Mouse (Mus musculus) limb, embryonic 12.5 days (tissue): ENCODE measurements around the gene Hax1. TPM values are rescaled to one million over a fixed set of nuclear protein-coding genes. Genes with fewer than 3 reads are reported as not detected.

Source experiments
- ATAC-seq: fragments of 200-750 bp; cut with Nextera tagmentation; 2 replicates; pipeline ENCODE4 v1.8.0; 2017; ENCODE audit warnings: low read depth, moderate TSS enrichment; ENCODE audit not compliant: insufficient number of reproducible peaks, insufficient read depth, low FRiP score, low TSS enrichment
- H3K27ac ChIP-seq: fragments of 300-500 bp; sonication (generic); 2 replicates; pipeline ENCODE4 v1.5.1; 2016; ENCODE audit warnings: mild to moderate bottlenecking, moderate library complexity
- H3K27me3 ChIP-seq: fragments of 300-500 bp; sonication (generic); 2 replicates; pipeline ENCODE4 v1.6.1; 2016; ENCODE audit warnings: mild to moderate bottlenecking, moderate library complexity
- H3K36me3 ChIP-seq: fragments of 300-500 bp; sonication (generic); 2 replicates; pipeline ENCODE4 v1.6.1; 2016; ENCODE audit warnings: mild to moderate bottlenecking, moderate library complexity
- H3K4me1 ChIP-seq: fragments of 300-500 bp; sonication (generic); replicated peaks from 2 replicates; pipeline ENCODE4 v1.6.1; 2016
- H3K4me2 ChIP-seq: fragments of 300-500 bp; sonication (generic); 2 replicates; pipeline ENCODE4 v1.6.1; 2016; ENCODE audit warnings: mild to moderate bottlenecking, moderate library complexity
- H3K4me3 ChIP-seq: fragments of 300-500 bp; sonication (generic); replicated peaks from 2 replicates; pipeline ENCODE4 v1.5.1; 2016; ENCODE audit warnings: mild to moderate bottlenecking
- H3K9ac ChIP-seq: fragments of 300-500 bp; sonication (generic); replicated peaks from 2 replicates; pipeline ENCODE4 v1.6.1; 2016; ENCODE audit warnings: mild to moderate bottlenecking, moderate library complexity
- H3K9me3 ChIP-seq: fragments of 300-500 bp; sonication (generic); 2 replicates; pipeline ENCODE4 v1.6.1; 2016; ENCODE audit warnings: mild to moderate bottlenecking, moderate library complexity
- WGBS: fragments of 180-500 bp; shearing (Covaris S2); methylation state at CpG from one replicate; pipeline ENCODE4 v1.1.7; 2016; 5-methylcytosine and 5-hydroxymethylcytosine counted together
- polyA plus RNA-seq: library from polyadenylated mRNA; unstranded; fragments of >200 nt; fragmentation: Nextera tagmentation; extraction: Ambion mirVana; gene quantifications from 2 replicates; pipeline ENCODE4 v1.2.1, GENCODE M21; 2016

Gene Hax1
- polyA plus RNA-seq, result 201 and 202 TPM in 2 replicates

- no peaks in the 10 kb centered on the region for H3K27me3 ChIP-seq
- H3K4me2 ChIP-seq, result peak within 1 kb of the TSS; percentile 78
- H3K9me3 ChIP-seq, result no peaks in the 10 kb centered on the region
- ATAC-seq, result peak; percentile 90
- peaks cover 14% of the 10 kb centered on the region for H3K4me1 ChIP-seq
- peak within 1 kb of the TSS; percentile 76 for H3K4me3 ChIP-seq
- peaks cover 65% of the 10 kb centered on the region for H3K36me3 ChIP-seq
- peak within 1 kb of the TSS; percentile 98 for H3K27ac ChIP-seq
- peak within 1 kb of the TSS; percentile 81 for H3K9ac ChIP-seq
- WGBS, result under 1% methylated on average over 26 of the region's 26 CpGs
Measured at GRCm38 (mm10) chr3:89998612-89999054, at the start of gene Hax1. Gene Hax1, minus strand, starts transcription at chr3:89998780.

- Histone ChIP-seq H3K9ac (no peak overlapping the region), H3K27me3 (no peaks in the 10 kb centered on the region), H3K27ac (no peak overlapping the region), H3K9me3 (no peaks in the 10 kb centered on the region), H3K4me3 (no peak overlapping the region), H3K4me1 (no peaks in the 10 kb centered on the region), H3K4me2 (no peak overlapping the region), H3K36me3 (peaks cover 87% of the 10 kb centered on the region)
- ATAC-seq, result no peak
- WGBS, result 100% methylated on average over 1 of the region's 1 CpGs
Measured at GRCm38 (mm10) chr3:90036263-90036662, 37.7 kb upstream of the Hax1 start.

DNA sequence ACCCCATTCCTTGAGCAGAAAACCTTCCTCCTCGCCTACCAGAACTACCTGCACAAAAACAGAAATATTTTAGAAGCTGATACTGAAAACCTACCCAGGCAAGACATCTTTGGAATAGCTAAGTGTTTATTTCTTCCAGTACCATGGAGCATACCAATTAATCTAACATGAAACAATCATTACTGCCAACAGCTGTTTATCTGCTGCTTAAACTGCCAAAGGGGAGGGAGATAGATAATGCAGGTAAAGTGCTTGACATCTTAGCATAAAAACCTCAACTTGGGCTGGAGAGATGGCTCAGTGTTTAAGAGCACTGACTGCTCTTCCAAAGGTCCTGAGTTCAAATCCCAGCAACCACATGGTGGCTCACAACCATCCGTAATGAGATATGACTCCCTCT, 36.1 kb upstream of the Hax1 start:
- Histone ChIP-seq H3K9ac (no peak overlapping the region), H3K27ac (no peak overlapping the region), H3K27me3 (no peaks in the 10 kb centered on the region), H3K9me3 (no peaks in the 10 kb centered on the region), H3K36me3 (peaks cover 89% of the 10 kb centered on the region), H3K4me2 (no peak overlapping the region), H3K4me1 (no peaks in the 10 kb centered on the region), H3K4me3 (no peak overlapping the region)
- ATAC-seq, result no peak
- 89% methylated on average over 2 of the region's 2 CpGs for WGBS

GRCm38 (mm10) chr3:90016626-90017025, 18.0 kb upstream of the Hax1 start:
- WGBS, result 95% methylated on average over 4 of the region's 4 CpGs
- Histone ChIP-seq H3K27me3 (no peaks in the 10 kb centered on the region), H3K4me1 (no peaks in the 10 kb centered on the region), H3K9me3 (no peaks in the 10 kb centered on the region), H3K27ac (no peak overlapping the region), H3K4me3 (no peak overlapping the region), H3K4me2 (no peak overlapping the region), H3K36me3 (peaks cover 99% of the 10 kb centered on the region), H3K9ac (no peak overlapping the region)
- ATAC-seq, result no peak

DNA sequence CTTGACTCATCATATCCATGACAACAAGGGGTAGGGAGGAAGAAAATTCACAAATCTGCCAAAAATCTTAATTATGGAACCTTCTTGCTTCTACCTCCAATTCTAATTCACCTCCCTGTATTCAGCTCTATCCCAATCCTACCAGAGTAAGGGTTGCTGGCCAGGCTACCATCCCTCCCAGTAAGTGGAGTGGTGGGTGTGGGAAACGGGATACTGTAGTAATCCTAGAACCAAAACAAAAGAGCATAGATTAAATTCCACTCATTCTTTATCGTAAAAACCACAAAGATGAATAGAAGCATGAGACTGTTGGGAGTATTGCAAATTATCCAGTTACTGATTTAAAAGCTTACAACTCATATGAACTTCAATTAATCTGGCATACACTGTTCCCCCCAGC, 11.7 kb upstream of the Hax1 start:
- peaks cover 98% of the 10 kb centered on the region for H3K36me3 ChIP-seq
- no peaks in the 10 kb centered on the region for H3K9me3 ChIP-seq
- H3K4me3 ChIP-seq, result no peak overlapping the region
- no peak overlapping the region for H3K27ac ChIP-seq
- no peaks in the 10 kb centered on the region for H3K4me1 ChIP-seq
- 93% methylated on average over 2 of the region's 2 CpGs for WGBS
- no peak overlapping the region for H3K9ac ChIP-seq
- ATAC-seq, result no peak
- H3K4me2 ChIP-seq, result no peak overlapping the region
- no peaks in the 10 kb centered on the region for H3K27me3 ChIP-seq

DNA sequence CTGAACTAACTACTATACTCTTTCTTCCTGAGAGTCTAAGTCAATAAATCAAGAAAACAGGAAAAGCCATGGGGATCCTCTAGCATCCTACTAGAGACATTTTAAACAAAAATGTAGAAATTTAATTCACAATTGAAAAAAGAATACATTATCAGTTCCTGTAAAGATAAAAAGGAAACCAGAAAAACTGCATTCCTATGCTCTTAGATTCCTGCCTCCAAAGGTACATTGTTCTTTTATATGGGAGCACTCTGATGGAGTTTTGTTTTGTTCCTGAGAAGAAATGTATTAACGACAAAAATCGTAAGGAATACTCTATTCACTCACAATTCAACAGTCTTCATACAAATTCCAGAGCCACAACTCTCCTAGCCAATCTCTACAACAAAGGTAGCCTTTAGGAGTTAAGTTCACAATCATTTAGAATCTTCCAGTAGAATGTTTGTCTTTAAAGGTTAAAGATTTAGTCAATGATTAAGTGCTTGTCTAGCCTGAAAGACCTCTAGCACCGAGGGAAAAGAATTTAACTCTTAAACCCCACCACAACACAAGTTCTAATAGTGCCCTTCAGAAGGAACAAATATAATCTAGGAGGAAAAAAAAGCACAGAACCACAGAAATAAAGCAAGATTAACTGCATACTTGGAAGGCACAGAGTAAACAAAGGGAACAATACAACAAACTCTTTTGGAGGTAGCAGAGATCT, 5.7 kb upstream of the Hax1 start:
- H3K9me3 ChIP-seq, result no peaks in the 10 kb centered on the region
- WGBS, result 46% methylated on average over 3 of the region's 3 CpGs

GRCm38 (mm10) chr3:89999830-90000229, 1.2 kb upstream of the Hax1 start:
- Histone ChIP-seq H3K27ac (peak overlapping the region; percentile 98), H3K9ac (peak overlapping the region; percentile 81; the same call in 1 of the 2 replicates), H3K4me1 (peaks cover 14% of the 10 kb centered on the region), H3K4me3 (0 out of 2 replicates have a peak overlapping the region, but pooled peaks have one; percentile 76), H3K36me3 (peaks cover 64% of the 10 kb centered on the region), H3K27me3 (no peaks in the 10 kb centered on the region), H3K9me3 (no peaks in the 10 kb centered on the region), H3K4me2 (peak overlapping the region; percentile 78)
- WGBS, result 81% methylated on average over 4 of the region's 4 CpGs
- ATAC-seq, result no peak

More for the DNA sequence above, 5.7 kb upstream of the Hax1 start:
- Histone ChIP-seq H3K36me3 (peaks cover 86% of the 10 kb centered on the region), H3K27me3 (no peaks in the 10 kb centered on the region), H3K4me3 (no peak overlapping the region), H3K27ac (no peak overlapping the region), H3K4me2 (no peak overlapping the region), H3K9ac (no peak overlapping the region), H3K4me1 (peaks cover 14% of the 10 kb centered on the region)
- no peak for ATAC-seq

DNA sequence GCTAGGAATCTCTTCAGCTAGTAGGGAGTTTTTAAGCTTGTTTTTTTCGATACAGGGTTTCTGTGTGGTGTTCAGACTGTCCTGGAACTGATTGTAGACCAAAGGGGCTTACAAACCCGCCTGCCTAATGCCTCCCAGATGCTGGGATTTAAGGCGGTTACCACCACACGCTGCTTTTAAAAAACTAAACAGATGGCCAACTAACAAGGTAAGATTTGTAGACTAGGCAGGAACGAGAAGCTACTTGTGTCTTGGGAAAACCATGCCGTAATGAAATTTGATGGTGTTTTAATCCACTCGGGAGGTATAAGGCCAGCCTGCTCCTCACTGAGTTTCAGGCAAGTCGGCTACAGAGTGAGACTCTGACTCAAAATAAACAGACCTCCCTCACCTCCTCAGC, 510 bp upstream of the Hax1 start:
- peak; percentile 83 for ATAC-seq
- Histone ChIP-seq H3K27me3 (no peaks in the 10 kb centered on the region), H3K9ac (peak overlapping the region; percentile 81), H3K4me3 (peak overlapping the region; percentile 76), H3K27ac (peak overlapping the region; percentile 98), H3K9me3 (no peaks in the 10 kb centered on the region), H3K4me2 (peak overlapping the region; percentile 78), H3K36me3 (peaks cover 64% of the 10 kb centered on the region), H3K4me1 (peaks cover 14% of the 10 kb centered on the region)
- WGBS, result 5% methylated on average over 8 of the region's 8 CpGs

DNA sequence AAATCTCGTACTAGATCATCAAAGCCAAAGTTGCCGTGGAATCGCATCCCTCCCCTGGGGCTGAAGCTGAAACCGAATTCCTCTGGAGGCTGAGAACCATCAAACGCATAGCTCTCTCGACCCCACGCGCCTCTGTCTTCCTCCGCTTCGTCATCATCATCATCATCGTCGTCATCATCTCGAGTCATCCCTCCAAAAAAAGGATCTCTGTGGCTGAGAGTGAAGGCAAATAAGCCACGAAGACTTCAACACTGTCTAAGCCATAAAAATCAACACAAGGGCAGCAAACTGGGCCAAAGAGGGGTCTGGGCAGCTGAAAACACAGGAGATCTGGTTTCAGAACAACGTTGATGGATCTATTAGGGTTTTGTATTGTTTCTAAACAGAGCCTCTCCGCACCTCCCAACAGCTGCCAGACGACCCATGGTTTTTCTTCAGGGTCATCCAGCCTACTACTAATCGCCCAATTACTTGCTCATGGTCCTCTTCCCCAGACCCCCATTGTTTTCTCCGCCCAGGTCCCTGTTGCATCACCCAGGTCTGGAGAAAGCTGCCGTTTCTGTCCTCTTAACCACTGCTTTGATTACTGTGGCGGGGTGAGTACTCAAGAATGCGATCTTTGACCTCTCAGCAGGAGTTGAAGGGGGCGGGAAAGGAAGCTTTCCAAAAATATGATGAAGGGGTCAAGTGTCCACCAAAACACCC, 637 bp downstream of the Hax1 start:
- no peaks in the 10 kb centered on the region for H3K9me3 ChIP-seq
- H3K27ac ChIP-seq, result peak overlapping the region; percentile 98
- WGBS, result 5% methylated on average over 23 of the region's 23 CpGs
- peak overlapping the region; percentile 78 for H3K4me2 ChIP-seq
- ATAC-seq, result peak; percentile 2; the same call in 1 of the 2 replicates
- H3K9ac ChIP-seq, result peak overlapping the region; percentile 81
- no peaks in the 10 kb centered on the region for H3K27me3 ChIP-seq
- H3K4me1 ChIP-seq, result peaks cover 14% of the 10 kb centered on the region
- peak overlapping the region; percentile 76 for H3K4me3 ChIP-seq
- H3K36me3 ChIP-seq, result peaks cover 63% of the 10 kb centered on the region

DNA sequence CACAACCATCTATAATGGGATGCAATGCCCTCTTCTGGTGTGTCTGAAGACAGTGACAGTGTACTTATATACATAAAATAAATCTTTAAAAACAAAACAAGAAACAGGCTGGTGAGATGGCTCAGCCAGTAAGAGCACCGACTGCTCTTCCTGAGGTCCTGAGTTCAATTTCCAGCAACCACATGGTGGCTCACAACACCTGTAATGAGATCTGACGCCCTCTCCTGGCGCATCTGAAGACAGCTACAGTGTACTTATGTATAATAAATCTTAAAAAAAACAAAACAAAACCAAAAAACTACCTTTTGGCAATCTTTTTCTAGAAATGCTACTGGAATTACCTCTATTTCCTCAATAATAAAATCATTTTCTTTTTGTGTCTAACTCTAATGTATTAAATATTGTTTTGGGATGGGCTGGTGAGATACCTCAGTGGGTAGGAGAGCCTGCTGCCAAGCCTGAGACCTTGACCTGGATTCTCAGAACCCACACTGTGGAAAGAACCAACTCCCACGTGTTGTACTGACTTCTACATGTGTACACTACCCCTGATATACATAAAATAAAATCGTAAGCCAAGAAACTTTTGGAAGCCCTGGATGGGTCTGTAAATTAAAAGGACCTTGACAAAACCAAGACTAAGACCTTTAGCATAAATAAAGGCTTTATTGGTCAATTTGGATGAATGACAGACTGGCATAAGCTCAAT, 3.6 kb downstream of the Hax1 start:
- no peak overlapping the region for H3K27ac ChIP-seq
- H3K4me3 ChIP-seq, result no peak overlapping the region
- H3K36me3 ChIP-seq, result peaks cover 43% of the 10 kb centered on the region
- no peak overlapping the region for H3K9ac ChIP-seq
- 88% methylated on average over 5 of the region's 5 CpGs for WGBS
- H3K9me3 ChIP-seq, result no peaks in the 10 kb centered on the region
- ATAC-seq, result no peak
- H3K4me1 ChIP-seq, result peaks cover 7% of the 10 kb centered on the region
- no peak overlapping the region for H3K4me2 ChIP-seq
- no peaks in the 10 kb centered on the region for H3K27me3 ChIP-seq

- Histone ChIP-seq H3K27me3 (no peaks in the 10 kb centered on the region), H3K4me2 (no peak overlapping the region), H3K4me3 (no peak overlapping the region), H3K9me3 (no peaks in the 10 kb centered on the region), H3K27ac (no peak overlapping the region), H3K4me1 (no peaks in the 10 kb centered on the region), H3K9ac (no peak overlapping the region), H3K36me3 (peaks cover 7% of the 10 kb centered on the region)
- 91% methylated on average over 4 of the region's 4 CpGs for WGBS
- ATAC-seq, result no peak
Measured at GRCm38 (mm10) chr3:89987822-89988221, 10.8 kb downstream of the Hax1 start.
